1 mouse cellular context compared by ENCODE assay signal in genomic region chr6:122763844-122764445, GRCm38 (mm10).
TF ChIP-seq lines count a peak whose summit lies in the region.

No protein-coding gene starts in this region.

TF ChIP-seq in MEL, 35 proteins besides CTCF, POLR2A, EP300 and RAD21 (continued from another document):
- no peak for TF ChIP-seq ZMIZ1 (IDR thresholded peaks at IDR 0.05; ENCODE audit: low read depth, low read length)
- TF ChIP-seq MYC (IDR thresholded peaks at IDR 0.05; ENCODE audit: low read depth, low read length), result peak; percentile 95
- TF ChIP-seq NELFE (IDR thresholded peaks at IDR 0.05; ENCODE audit: low read depth, low read length), result peak; percentile 45; the same call in 1 of the 2 replicates
- peak; percentile 41 for TF ChIP-seq HCFC1 (IDR thresholded peaks at IDR 0.05; ENCODE audit: low read depth, low read length)
- no peak for TF ChIP-seq JUND (IDR thresholded peaks at IDR 0.05; ENCODE audit: low read depth, low read length)
- no peak for TF ChIP-seq ZKSCAN1 (IDR thresholded peaks at IDR 0.05; ENCODE audit: low read depth, low read length)
- TF ChIP-seq ELF1 (IDR thresholded peaks at IDR 0.05; ENCODE audit: low read depth, low read length), result no peak; the same call in 1 of the 2 replicates
- no peak for TF ChIP-seq UBTF (IDR thresholded peaks at IDR 0.05; ENCODE audit: borderline replicate concordance, insufficient read depth, low read depth, low read length)
- 0 out of 2 replicates have a peak, but pooled peaks have one; percentile 24 for TF ChIP-seq POLR2AphosphoS5 (IDR thresholded peaks at IDR 0.05; ENCODE audit: borderline replicate concordance, low read depth, low read length)
- peak; percentile 61; the same call in 1 of the 2 replicates for TF ChIP-seq TCF12 (IDR thresholded peaks at IDR 0.05; ENCODE audit: low read depth, low read length)
- TF ChIP-seq ZC3H11A (IDR thresholded peaks at IDR 0.05; ENCODE audit: low read depth, low read length), result no peak
- TF ChIP-seq ETS1 (IDR thresholded peaks at IDR 0.05; ENCODE audit: low read depth, low read length), result peak; percentile 86
- peak; percentile 93 for TF ChIP-seq BHLHE40 (IDR thresholded peaks at IDR 0.05; ENCODE audit: borderline replicate concordance, low read depth, low read length)
